Mouse (Mus musculus): Measurements from ENCODE around the gene Tdp1.
"Not testable (repeated sequence)": the region's sequence is repeated elsewhere in the genome, so short reads cannot be mapped to it uniquely, and the experiment has no call there.

Tdp1 gene

DNA sequence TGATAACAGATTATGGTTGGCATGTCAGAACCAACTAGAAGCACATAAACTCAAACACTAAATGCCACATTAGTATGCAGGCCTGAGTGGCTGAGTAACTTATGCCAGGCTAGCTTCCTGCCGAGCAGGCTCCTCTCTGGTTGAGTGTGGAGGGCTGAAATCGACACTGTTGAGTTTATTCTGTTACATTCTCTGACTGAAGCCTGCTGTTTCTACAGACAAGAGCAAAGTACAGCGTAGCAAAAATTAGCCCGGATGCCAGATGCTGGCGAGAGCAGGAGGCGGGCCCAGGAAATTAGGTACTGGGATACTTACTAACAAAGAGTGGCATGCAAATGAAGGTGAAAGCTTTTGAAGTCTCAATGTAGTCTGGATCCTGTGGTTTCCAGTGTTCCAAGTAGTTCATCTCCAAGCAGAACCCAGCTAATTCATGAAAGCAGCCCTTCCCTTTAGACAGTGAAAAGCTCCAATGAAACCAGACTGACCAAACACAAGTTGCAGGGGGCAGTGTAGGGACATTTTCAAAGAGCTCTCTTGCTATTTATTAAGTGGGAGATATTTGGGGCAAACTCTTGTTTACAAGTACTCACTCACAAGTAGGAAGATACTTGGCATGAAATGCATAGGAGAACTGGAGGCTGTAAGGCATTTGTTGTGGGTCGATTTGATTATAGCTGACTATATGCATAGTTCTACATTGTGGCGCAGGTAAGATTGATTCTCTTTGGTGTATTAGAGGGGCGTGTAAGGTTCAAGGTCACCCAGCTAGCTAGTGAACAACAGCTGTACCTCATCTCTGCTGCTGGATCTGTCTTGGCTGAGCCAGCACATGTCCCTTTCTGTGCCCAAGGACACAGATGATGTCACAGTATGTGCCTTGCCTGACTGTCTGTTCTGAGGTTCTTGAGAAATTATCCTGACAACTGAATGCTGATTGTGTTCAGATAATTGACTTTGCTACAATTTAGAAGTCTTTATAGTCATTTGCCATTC is 74.0 kb downstream of the Tdp1 start:
- no peak for DNase-seq

DNA sequence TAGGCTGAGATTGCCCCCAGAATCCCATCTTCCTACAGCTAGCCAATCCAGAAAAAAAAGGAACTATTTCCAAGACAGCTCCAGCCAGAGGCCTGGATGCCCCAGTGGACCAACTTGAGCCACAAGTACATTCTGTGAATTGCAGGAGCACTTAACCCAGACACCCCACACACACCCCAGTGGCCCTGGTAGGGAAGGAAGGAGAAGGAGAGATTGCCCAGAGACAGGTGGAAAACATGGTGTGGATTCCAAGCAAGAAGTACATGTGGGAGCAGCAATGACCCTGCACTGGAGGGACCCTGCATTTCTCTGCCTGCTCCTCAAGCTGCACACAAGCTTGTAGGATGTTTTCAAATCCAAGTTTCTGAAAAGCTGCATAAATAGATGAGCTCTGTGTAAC is 75.0 kb downstream of the Tdp1 start:
- DNase-seq, result no peak

DNA sequence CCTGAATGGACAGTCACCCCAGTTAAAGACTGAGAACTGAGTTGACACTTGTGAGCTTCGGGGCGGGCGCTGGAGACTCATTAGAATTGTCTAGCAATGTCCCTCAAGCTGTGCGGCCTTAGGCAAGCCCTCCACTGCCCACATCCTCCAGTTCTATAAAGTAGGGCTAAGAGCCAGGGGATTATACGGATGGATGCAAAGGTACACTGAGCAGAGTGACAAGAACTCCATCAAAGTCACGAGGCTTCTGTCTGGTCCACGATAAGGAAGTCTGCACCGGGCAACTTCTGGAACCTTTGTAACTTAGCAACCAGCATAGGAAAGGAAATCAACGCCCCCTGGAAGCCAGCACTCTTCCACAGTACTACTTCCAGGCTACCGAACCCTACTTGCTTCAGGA is 75.6 kb downstream of the Tdp1 start:
- DNase-seq, result no peak

- DNase-seq, result no peak
Measured at GRCm38 (mm10) chr12:99960675-99961074, 76.4 kb downstream of the Tdp1 start.

DNA sequence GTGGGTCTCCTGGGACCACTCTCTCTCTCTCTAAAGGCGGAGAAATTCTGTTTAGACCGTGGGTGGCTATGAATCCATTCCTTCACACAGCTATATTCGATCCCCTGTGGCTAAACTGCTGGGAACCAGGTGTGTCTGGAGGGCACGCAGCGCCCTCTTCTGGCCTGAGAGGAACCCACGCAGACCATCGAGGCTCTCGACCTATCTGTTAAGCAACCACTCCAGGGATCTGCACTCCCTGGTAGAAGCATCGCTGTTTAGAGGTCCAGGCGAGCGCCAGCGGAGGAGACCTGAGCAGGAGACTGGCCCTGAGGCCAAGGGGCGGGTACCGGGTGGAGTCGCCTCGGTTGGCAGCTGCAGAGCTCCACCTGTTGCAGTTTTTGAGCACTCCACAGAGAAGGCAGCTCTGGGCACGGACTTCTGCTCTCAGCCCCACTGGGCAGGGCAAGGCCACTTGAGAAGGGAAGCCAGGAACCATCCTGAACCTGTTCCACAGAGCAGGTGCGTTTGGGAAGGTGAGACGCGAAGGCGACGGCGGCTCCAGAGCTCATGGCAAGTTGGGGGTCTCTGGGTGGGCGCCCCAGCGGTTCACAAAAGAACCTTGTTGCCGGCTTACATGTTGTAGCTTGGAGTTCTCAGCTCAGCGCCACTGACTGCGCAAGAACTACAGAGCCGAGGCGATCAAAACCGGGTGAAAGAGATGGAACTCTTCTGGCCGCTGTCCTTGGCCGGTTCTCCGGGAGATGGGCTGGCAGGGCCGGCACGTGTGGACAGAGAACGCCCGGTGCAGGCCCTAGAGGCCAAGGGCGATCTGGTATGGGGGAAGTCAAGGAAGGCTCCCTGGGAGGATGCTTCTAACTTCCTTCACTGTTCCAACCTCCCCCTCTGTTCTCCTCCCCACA is 80.2 kb downstream of the Tdp1 start, which contains the start of gene Kcnk13:
Gene Kcnk13, plus strand, starts transcription at position 199 of the 902 bp plus-strand sequence.
- DNase-seq, result peak; percentile 39

- DNase-seq, result no peak
Measured at GRCm38 (mm10) chr12:99965203-99966115, 81.1 kb downstream of the Tdp1 start.

DNA sequence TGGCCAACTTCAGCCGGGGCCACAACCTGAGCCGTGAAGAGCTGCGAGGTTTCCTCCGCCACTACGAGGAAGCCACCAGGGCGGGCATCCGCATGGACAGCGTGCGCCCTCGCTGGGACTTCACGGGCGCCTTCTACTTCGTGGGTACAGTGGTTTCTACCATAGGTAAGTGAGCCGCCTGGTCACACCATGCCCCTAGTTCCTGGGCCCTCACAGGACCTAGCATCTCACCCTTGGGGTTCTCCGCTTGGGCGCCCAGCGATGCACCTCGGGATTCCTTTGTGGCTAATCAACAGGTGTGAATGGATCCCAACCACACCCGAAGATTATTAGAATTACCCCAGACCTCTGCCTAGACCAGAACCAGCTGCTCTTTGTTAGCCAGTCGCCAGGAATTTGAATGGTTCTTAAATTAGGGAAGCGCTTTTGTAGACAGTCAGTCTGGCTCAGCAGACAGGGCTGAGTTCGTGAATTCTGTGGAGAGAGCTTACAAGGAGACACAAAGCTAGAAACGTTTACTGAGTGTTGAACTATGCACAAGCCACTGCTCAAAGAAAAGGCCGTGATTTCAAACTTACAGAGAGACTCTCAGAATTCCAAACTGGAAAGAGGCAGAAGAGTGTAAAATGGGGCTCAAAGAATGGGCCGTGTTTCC is 81.9 kb downstream of the Tdp1 start:
- no peak for DNase-seq

GRCm38 (mm10) chr12:99966881-99967363 is 82.6 kb downstream of the Tdp1 start:
- DNase-seq, result no peak

DNA sequence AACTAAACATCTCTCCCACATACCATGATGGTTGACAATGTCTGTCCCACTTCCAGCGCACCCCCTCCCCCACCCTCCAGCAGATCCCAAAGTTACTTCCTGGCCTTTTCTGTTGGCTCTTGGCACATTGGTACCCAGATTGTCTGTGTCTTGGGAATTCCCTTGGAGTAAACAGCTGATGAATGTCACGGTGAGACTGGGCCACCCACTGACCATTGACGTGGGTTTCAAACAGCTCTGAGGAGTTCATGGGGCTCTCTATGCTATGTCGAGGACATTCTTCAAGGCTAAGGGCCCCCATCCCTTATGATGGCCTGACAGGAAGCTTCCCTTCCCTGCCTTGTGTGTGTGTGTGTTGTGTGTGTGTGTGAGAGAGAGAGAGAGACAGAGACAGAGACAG is 85.6 kb downstream of the Tdp1 start:
- no peak for DNase-seq

DNA sequence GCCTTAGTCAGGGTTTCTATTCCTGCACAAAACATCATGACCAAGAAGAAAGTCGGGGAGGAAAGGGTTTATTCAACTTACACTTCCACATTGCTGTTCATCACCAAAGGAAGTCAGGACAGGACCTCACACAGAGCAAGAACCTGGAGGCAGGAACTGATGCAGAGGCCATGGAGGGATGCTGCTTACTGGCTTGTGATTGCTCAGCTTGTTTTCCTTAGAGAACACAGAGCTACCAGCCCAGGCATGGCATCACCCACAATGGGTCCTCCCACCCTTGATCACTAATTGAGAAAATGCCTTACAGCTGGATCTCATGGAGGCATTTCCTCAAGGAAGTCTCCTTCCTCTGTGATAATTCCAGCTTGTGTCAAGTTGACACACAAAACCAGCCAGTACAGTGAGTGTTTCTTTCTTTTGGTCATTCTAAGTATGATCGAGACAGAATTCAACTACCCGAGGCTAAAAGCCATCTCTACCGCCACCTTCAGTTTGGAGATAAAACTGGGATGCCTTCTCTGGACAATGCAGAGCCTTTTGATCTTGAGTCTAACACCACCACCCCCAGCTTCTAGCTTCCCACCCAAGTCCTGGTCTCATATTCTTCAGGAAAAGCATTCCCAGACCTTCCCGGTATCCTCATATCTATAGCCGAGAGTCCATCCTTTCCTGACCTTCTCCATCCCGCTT is 87.0 kb downstream of the Tdp1 start:
- not testable (repeated sequence) for DNase-seq

GRCm38 (mm10) chr12:99972825-99973224 is 88.5 kb downstream of the Tdp1 start:
- DNase-seq, result no peak

- DNase-seq, result no peak
Measured at GRCm38 (mm10) chr12:99973659-99974058, 89.3 kb downstream of the Tdp1 start.

- DNase-seq, result no peak
Measured at GRCm38 (mm10) chr12:99979541-99979940, 95.2 kb downstream of the Tdp1 start.

- no peak for DNase-seq
Measured at GRCm38 (mm10) chr12:99986797-99987196, 102.5 kb downstream of the Tdp1 start.

DNA sequence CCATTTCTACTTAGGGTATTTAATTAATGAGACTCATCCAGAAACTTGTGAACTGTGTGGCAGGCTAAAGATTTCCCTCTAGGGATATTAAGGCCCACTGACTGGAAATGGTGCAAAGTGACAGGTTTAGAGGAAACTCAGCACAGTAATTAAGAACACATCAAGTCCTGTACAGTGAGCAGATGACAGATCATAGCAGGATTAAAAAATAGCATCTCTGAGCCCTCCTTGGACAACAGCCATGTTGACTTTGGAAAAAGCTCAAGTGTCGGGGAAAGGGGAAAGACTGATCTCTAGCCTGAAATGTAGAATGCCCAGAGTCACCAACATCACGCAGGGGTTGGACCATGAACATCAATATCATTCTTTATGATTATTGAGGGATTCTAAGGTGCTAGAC is 103.8 kb downstream of the Tdp1 start:
- DNase-seq, result no peak

DNA sequence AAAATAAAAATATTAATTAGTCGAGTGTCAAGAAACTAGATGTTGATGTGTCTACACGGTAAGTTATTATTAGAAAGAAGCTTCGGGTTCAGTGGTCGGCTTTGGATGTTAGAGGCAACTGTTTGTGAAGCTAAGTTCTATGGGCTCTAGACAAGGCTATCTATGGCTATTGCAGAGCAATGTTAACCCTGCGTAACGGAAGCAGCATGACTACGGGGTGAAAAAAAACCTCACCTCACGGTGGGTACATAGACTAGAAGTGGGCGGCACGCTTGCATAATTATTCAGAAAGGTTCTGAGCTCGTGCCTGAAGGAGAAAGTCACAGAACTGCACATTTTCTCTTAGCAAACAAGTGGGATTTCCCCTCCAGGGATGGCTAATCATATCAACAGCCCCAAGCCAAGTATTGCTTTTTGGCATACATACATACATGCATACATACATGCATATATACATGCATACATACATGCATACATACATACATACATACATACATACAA is 108.1 kb downstream of the Tdp1 start:
- no peak for DNase-seq

DNA sequence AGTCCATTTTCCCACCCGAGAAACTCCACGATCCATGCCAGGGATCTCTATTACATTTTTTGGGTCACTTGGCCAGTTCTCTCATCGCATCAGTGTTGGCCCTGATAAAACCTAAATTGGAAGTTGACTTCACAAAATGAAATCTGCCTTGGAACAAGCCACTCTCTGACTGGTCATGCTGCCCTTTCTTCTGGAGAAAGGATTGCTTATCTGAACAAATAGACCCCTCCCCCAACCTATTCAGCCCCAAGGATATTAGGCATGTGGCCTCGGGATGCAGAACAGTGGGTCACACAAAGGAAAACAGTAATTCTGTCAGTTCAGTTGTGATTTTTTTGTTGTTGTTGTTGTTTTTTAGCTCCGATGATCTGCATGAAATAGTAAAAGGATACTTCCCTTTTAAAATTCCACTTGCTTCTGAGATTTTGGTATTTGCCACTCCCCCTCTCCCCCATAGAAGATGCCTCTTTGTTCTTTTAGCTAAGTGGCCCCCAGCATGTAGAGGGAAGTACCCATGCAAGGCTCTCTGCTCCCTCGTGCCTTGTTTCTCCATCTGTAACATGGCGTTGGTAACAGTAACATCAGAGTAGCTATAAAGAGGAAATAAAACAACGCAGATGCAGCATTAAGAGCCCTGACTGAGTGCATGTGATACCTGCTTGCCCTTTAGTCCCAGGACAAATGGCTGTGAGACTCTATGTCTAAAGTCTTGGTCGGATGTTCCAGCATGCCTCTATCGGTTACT is 109.0 kb downstream of the Tdp1 start:
- DNase-seq, result no peak

DNA sequence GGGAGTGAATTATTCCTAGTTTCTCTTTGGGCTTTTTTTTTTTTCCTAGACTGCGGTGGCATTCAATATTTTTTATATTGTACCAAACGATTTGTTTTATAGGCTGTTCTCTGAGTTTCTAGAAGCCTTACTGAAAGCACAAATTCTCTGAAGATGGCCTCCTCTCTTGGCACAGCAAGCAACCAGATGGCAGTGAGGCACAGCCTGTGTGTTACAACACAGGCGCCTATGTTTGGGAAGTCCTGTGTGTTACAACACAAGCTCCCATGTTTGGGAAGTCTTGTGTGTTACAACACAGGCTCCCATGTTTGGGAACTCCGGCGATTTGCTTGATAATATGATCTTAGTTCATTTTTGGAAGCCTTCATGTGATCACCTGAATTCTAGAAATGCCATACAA is 111.6 kb downstream of the Tdp1 start:
- DNase-seq, result no peak

- no peak for DNase-seq
Measured at GRCm38 (mm10) chr12:99999726-100000125, 115.4 kb downstream of the Tdp1 start.

DNA sequence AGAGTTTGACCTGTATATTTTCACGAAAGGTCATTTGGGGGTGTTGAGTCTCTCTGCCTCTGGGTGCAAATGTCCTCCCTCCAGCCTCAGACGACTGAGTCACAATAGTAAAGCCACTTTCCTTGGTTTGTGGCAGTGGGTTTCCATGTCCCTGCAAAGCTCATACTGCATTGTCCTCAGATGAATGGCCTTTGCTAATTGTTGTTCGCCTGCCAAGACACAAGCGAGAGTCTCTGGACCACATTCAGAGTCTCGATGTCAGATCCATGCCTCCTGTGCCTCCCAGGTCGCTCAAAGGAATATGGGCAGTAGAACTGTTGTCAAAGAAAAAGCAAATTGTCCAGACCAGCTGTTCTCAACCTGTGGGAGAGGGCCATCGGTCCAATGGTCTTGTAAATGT is 116.1 kb downstream of the Tdp1 start:
- no peak for DNase-seq

Measured in cerebellum, adult 11 months (tissue).